Mouse (Mus musculus) intestine, embryonic 14.5 days (tissue): ENCODE measurements around the gene Nin. TPM values are rescaled to one million over a fixed set of nuclear protein-coding genes. Genes with fewer than 3 reads are reported as not detected.

Experiments used
- ATAC-seq: fragments of 200-750 bp; cut with Nextera tagmentation; replicated peaks from 2 replicates; pipeline ENCODE4 v1.8.0; 2017; ENCODE audit warnings: low read depth, moderate number of reproducible peaks, moderate TSS enrichment, moderate library complexity; ENCODE audit not compliant: low FRiP score, low TSS enrichment
- DNase-seq: peaks from one replicate; pipeline ENCODE4 v3.0.0-alpha.2; 2018; ENCODE audit warnings: low spot score
- H3K27ac ChIP-seq: fragments of 300-500 bp; sonication (generic); 2 replicates; pipeline ENCODE4 v1.5.1; 2014; ENCODE audit warnings: low read depth, mild to moderate bottlenecking, control low read depth
- H3K27me3 ChIP-seq: fragments of 300-500 bp; sonication (generic); replicated peaks from 2 replicates; pipeline ENCODE4 v1.6.1; 2014; ENCODE audit warnings: low read length, control low read depth; ENCODE audit not compliant: control insufficient read depth, insufficient read depth
- H3K36me3 ChIP-seq: fragments of 300-500 bp; sonication (generic); 2 replicates; pipeline ENCODE4 v1.6.1; 2014; ENCODE audit warnings: low read length, control low read depth; ENCODE audit not compliant: control insufficient read depth, insufficient read depth
- H3K4me1 ChIP-seq: fragments of 300-500 bp; sonication (generic); replicated peaks from 2 replicates; pipeline ENCODE4 v1.6.1; 2014; ENCODE audit warnings: low read length, control low read depth, mixed read lengths; ENCODE audit not compliant: control insufficient read depth, insufficient read depth
- H3K4me2 ChIP-seq: fragments of 300-500 bp; sonication (generic); 2 replicates; pipeline ENCODE4 v1.6.1; 2014; ENCODE audit warnings: low read length
- H3K4me3 ChIP-seq: fragments of 300-500 bp; sonication (generic); 2 replicates; pipeline ENCODE4 v1.5.1; 2014; ENCODE audit warnings: low read depth, low read length, control low read depth, mixed read lengths
- H3K9ac ChIP-seq: fragments of 300-500 bp; sonication (generic); 2 replicates; pipeline ENCODE4 v1.6.1; 2014; ENCODE audit warnings: mild to moderate bottlenecking, low read length
- H3K9me3 ChIP-seq: fragments of 300-500 bp; sonication (generic); 2 replicates; pipeline ENCODE4 v1.6.1; 2016; ENCODE audit warnings: low read length, control low read depth; ENCODE audit not compliant: control insufficient read depth
- WGBS: fragments of 180-500 bp; shearing (Covaris S2); extraction: QIAGEN DNeasy Blood & Tissue Kit; methylation state at CpG from one replicate; pipeline ENCODE4 v1.1.7; 2014; 5-methylcytosine and 5-hydroxymethylcytosine counted together
- polyA plus RNA-seq: library from polyadenylated mRNA; unstranded; fragments of >200 nt; fragmentation: Nextera tagmentation; extraction: Ambion mirVana; gene quantifications from 2 replicates; pipeline ENCODE4 v1.2.1, GENCODE M21; 2014

Nin gene
- polyA plus RNA-seq, 1 experiment from 2014 or later, result 18.5 TPM

DNA sequence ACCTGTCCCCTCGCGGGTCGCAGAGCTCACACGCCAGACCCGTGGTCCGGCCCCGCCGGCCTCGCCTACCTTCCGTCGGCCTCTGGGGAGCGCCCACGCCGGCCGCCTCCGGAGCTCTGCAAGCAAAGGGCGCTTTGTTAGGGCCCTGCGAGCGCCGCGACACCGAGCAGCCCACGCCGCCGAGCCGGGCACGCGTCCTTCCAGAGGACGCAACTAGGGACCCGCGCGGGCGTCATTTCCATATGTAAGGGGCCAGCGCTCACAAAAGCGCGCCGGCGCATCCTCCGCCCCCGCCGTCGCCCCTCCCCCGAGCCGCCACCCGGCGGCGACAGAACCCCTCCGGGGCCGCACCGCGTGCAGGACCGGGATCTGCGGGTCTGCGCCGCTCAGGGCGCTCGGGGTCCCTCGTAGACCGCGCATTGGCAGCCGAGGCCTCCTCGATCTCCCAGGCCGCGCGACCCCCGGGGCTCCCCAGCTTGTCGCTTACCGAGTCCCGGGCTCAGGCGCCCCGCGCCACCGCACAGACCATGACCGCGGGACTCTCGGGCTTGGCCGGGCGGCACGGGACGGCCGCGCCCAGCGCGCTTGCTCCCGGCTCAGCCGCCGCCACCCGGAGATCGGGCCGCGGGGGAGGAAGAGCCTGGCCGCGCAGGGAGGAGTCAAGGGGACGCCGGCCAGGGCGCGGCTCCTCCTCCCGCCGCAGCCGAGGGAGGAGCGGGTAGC lies 2.0 kb downstream of the Nin start:
- Histone ChIP-seq H3K27ac (peak overlapping the region; percentile 89), H3K36me3 (no peaks in the 10 kb centered on the region), H3K4me2 (peak overlapping the region; percentile 97), H3K27me3 (no peaks in the 10 kb centered on the region), H3K9ac (peak overlapping the region; percentile 93), H3K4me1 (peaks cover 24% of the 10 kb centered on the region), H3K4me3 (peak overlapping the region; percentile 88), H3K9me3 (no peaks in the 10 kb centered on the region)
- DNase-seq (peak; percentile 87), ATAC-seq (peak; percentile 90)
- under 1% methylated on average over 101 of the region's 101 CpGs for whole genome bisulfite sequencing

DNA sequence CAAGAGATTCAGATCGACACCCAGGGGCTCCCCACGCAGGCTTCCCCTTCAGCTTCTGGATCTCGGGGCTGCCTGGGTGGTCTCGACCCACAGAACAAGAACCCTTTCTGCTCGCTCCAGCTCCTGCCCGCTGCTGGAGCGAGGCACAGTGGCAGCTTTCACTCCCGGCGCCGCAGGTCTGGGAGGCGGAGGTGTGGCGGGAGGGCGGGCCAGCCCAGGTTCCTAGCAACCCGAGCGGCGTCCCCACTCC lies 2.5 kb downstream of the Nin start:
- ATAC-seq, result peak; percentile 82
- Histone ChIP-seq H3K9me3 (no peaks in the 10 kb centered on the region), H3K4me1 (peaks cover 29% of the 10 kb centered on the region), H3K9ac (peak overlapping the region; percentile 93), H3K4me3 (peak overlapping the region; percentile 88), H3K4me2 (peak overlapping the region; percentile 97), H3K27me3 (no peaks in the 10 kb centered on the region), H3K36me3 (no peaks in the 10 kb centered on the region), H3K27ac (peak overlapping the region; percentile 89)
- DNase-seq, result peak; percentile 83
- 0% methylated on average over 16 of the region's 16 CpGs for WGBS

DNA sequence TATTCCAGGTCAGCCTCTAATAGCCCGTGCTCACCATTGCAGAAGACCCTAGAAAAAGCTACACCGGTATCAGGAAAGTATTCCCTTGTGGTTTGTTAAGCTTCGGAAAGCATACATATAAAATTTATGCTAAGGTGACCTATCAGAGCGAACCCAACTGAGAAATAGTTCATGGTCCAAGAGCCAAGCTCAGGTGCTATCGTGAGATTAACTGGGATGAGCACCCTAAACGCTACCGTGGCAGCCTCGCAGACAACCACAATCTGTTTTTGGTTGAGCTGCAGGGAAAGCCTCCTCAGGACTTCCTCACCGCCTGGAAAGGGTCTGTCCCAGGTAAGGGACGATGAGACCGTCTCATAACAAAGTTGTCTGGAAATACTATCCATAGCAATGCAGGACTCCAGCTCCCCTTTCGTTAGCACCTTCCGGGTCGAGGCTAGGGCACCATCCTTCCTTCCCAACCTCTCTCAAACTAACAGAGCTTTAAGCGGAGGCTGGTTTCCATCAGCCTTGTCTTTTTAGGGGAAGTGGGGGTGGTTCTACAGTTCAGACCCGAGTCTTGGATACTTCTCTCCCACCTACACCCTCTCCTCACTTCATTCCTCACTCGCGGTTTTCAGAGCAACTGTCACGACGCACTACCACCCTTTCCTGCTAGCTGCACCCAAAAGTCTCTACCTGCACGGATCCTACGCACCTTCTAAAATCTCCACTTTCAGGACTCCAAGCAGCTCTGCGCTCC lies 3.0 kb downstream of the Nin start:
- Histone ChIP-seq H3K9ac (peak overlapping the region; percentile 93), H3K9me3 (no peaks in the 10 kb centered on the region), H3K27ac (peak overlapping the region; percentile 89), H3K36me3 (no peaks in the 10 kb centered on the region), H3K4me3 (peak overlapping the region; percentile 88), H3K27me3 (no peaks in the 10 kb centered on the region), H3K4me2 (peak overlapping the region; percentile 97), H3K4me1 (peaks cover 34% of the 10 kb centered on the region)
- DNase-seq (peak; percentile 69), ATAC-seq (no peak)
- whole genome bisulfite sequencing, result 9% methylated on average over 23 of the region's 23 CpGs

DNA sequence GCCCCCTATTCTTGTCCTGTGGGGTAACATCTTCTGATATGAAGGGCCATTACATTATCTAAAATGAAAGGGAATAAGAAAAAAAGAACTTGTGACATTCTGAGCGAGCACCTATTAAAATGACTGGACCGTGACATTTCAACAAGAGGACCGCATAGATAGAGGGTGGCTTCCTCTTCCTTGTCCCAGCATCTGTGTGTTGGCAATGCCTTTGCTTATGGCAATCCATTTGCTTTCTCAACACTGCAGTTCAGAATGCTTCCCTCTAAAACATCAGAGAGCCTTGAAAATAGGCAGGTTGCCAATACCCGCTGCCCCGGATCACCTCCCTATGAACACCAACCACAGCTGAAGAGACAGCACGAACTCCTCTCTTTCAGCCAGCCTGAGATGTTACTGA lies 3.6 kb downstream of the Nin start:
- Histone ChIP-seq H3K4me3 (peak overlapping the region; percentile 88), H3K27ac (no peak overlapping the region), H3K9ac (no peak overlapping the region), H3K27me3 (no peaks in the 10 kb centered on the region), H3K4me1 (peaks cover 37% of the 10 kb centered on the region), H3K9me3 (no peaks in the 10 kb centered on the region), H3K4me2 (peak overlapping the region; percentile 97), H3K36me3 (no peaks in the 10 kb centered on the region)
- ATAC-seq (no peak), DNase-seq (no peak)
- 67% methylated on average over 6 of the region's 6 CpGs for WGBS

DNA sequence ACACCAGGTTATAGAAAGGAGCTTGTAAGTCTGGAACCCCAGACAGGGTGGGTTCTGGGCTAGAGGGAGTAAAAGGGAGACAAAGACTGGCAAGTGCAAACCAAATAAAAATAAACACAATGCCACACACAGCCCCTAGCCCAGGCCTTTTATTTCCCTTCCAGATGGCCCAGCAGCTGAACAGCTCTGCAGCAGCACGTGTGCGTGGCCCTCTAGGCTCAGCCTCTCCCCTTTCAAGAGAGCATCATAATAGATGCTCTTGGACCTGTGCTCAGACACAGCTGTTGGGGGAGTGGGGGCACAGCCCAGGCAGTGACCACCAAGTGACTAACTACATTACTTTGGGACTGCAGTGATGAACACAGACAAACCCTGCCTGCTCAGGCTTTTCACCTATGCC lies 5.4 kb downstream of the Nin start:
- no peaks in the 10 kb centered on the region for H3K36me3 ChIP-seq
- H3K4me2 ChIP-seq, result no peak overlapping the region
- no peaks in the 10 kb centered on the region for H3K9me3 ChIP-seq
- H3K4me1 ChIP-seq, result peaks cover 37% of the 10 kb centered on the region
- no peaks in the 10 kb centered on the region for H3K27me3 ChIP-seq
- DNase-seq (no peak), ATAC-seq (no peak)
- WGBS, result 35% methylated on average over 2 of the region's 2 CpGs
- H3K27ac ChIP-seq, result no peak overlapping the region
- no peak overlapping the region for H3K9ac ChIP-seq
- H3K4me3 ChIP-seq, result no peak overlapping the region

DNA sequence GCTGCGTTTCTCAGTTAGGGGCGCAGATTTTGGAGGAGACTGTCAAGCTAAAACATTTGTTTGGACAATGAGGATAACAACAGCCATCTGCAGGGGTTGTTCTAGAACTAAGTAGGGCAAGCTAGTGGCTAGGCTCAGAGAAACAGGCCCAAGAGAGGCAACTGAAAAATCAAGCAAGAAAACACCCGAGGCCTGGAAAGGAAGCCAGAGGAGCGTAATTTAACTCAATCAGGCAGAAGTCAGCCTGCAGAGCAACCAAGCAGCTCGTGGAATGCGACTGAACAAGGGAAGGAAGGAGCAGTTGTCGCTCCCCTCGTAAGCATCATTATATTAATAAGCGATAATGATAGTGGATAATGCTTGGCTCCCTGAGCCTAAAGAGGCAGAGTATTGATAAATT lies 7.0 kb downstream of the Nin start:
- no peak for ATAC-seq
- no peaks in the 10 kb centered on the region; the same call in 1 of the 2 replicates for H3K36me3 ChIP-seq
- 43% methylated on average over 9 of the region's 9 CpGs for WGBS
- no peak overlapping the region for H3K9ac ChIP-seq
- H3K4me1 ChIP-seq, result peaks cover 32% of the 10 kb centered on the region
- H3K27me3 ChIP-seq, result no peaks in the 10 kb centered on the region
- no peak overlapping the region for H3K4me3 ChIP-seq
- no peak overlapping the region; the same call in 1 of the 2 replicates for H3K27ac ChIP-seq
- no peak for DNase-seq
- 0 out of 2 replicates have a peak overlapping the region, but pooled peaks have one; percentile 7 for H3K4me2 ChIP-seq
- H3K9me3 ChIP-seq, result no peaks in the 10 kb centered on the region

DNA sequence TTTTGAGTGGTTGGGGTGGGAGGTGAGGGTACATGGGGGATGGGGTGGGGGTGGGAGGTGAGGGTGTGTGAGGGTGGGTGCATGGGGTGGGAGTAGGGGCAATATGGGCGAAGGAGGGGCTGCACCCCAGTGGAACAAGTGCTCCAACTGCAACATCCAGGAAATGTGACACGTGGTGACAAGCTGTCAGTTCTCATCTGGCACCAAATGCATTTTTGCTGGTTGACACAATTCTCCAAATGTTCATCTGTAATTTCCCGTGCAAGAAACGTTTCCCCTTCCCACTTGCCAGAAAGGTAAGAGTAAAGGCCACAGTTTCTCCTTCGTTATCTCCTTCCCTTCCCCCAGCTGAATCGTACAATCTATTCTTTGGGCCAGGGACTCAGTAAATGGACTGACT lies 7.6 kb downstream of the Nin start:
- Histone ChIP-seq H3K9me3 (no peaks in the 10 kb centered on the region), H3K4me2 (0 out of 2 replicates have a peak overlapping the region, but pooled peaks have one; percentile 7), H3K4me1 (peaks cover 32% of the 10 kb centered on the region), H3K27me3 (no peaks in the 10 kb centered on the region), H3K36me3 (no peaks in the 10 kb centered on the region; the same call in 1 of the 2 replicates), H3K4me3 (no peak overlapping the region), H3K27ac (no peak overlapping the region; the same call in 1 of the 2 replicates), H3K9ac (no peak overlapping the region)
- DNase-seq (no peak), ATAC-seq (no peak)
- WGBS, result 63% methylated on average over 6 of the region's 6 CpGs

DNA sequence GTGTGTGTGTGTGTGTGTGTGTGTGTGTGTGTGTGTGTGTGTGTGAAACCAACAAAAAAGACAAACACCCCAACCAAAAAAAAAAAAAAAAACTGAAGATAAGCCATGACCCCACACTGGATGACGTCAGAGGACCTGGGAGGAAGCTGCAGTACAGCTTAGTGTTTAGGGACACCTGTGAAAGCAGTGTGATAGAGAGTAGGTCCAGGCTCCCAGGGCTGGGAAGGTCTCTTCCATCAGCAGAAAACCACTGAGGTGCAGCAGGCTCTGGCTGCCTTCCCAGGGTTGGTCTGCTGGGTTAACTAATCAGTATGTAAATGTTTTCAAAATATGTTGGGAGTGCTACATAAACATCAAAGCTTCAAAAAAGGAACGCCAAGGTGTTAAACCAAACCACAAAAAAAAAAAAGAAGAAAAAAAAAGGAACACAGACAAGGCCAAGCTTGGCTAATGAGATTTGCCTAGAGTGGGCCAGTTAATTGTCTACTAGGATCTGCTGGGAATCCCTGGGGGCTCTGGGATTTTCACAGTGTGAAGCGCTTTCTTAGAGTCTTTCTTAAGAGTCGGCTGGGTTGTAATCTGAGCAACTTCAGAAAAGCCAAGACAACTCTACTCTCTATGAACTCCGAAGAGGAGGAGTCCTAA lies 8.6 kb downstream of the Nin start:
- WGBS, result 49% methylated on average over 5 of the region's 5 CpGs
- peaks cover 23% of the 10 kb centered on the region for H3K4me1 ChIP-seq
- no peak overlapping the region for H3K4me2 ChIP-seq
- DNase-seq, result no peak
- no peaks in the 10 kb centered on the region for H3K9me3 ChIP-seq
- no peak overlapping the region for H3K9ac ChIP-seq
- ATAC-seq, result no peak
- H3K27me3 ChIP-seq, result no peaks in the 10 kb centered on the region
- H3K36me3 ChIP-seq, result no peaks in the 10 kb centered on the region; the same call in 1 of the 2 replicates
- no peak overlapping the region for H3K4me3 ChIP-seq
- no peak overlapping the region for H3K27ac ChIP-seq
